Mouse (Mus musculus) erythroblast, adult 5-6 weeks (primary cell): ENCODE results near the gene Chd6. TPM values are rescaled to one million over a fixed set of nuclear protein-coding genes. Genes with fewer than 3 reads are reported as not detected.

Experiments used
- ATAC-seq: replicated peaks from 2 replicates; pipeline ENCODE4 v1.8.0; 2016; ENCODE audit warnings: moderate number of reproducible peaks, mild to moderate bottlenecking, moderate TSS enrichment, inconsistent platforms; ENCODE audit not compliant: poor library complexity, low FRiP score, severe bottlenecking
- total RNA-seq, 2 experiments: library from RNA; stranded (forward) in 1 of 2; stranded (reverse) in 1 of 2; fragments of 150-400 nt in 1 of 2; fragments of 200-764, 138-1000 nt in 1 of 2; gene quantifications; 2 replicates each; pipeline versions ENCODE4 v1.2.3 to v1.2.4; 2015 to 2017; ENCODE audit warnings: low replicate concordance in 2 of 2

Gene Chd6
- total RNA-seq, 2 experiments from 2014 or later = 11.3 to 22.7 TPM

- no peak for ATAC-seq
Measured at GRCm38 (mm10) chr2:160942443-160942842, 166.4 kb downstream of the Chd6 start.

GRCm38 (mm10) chr2:160940930-160941709, 167.8 kb downstream of the Chd6 start:
- ATAC-seq = no peak

GRCm38 (mm10) chr2:160934451-160934850, 174.4 kb downstream of the Chd6 start:
- ATAC-seq = no peak

- no peak for ATAC-seq
Measured at GRCm38 (mm10) chr2:160933890-160934289, 175.0 kb downstream of the Chd6 start.

GRCm38 (mm10) chr2:160932981-160933380, 175.9 kb downstream of the Chd6 start:
- no peak for ATAC-seq

- no peak for ATAC-seq
Measured at GRCm38 (mm10) chr2:160932325-160932724, 176.6 kb downstream of the Chd6 start.

- no peak for ATAC-seq
Measured at GRCm38 (mm10) chr2:160931378-160931777, 177.5 kb downstream of the Chd6 start.

GRCm38 (mm10) chr2:160925203-160925602, 183.7 kb downstream of the Chd6 start:
- ATAC-seq = no peak

- no peak for ATAC-seq
Measured at GRCm38 (mm10) chr2:160921285-160921684, 187.6 kb downstream of the Chd6 start.

GRCm38 (mm10) chr2:160918930-160919215, 190.0 kb downstream of the Chd6 start:
- ATAC-seq = no peak

- ATAC-seq = no peak
Measured at GRCm38 (mm10) chr2:160918154-160918929, 190.5 kb downstream of the Chd6 start.

GRCm38 (mm10) chr2:160917313-160917712, 191.6 kb downstream of the Chd6 start:
- no peak for ATAC-seq

- ATAC-seq = no peak
Measured at GRCm38 (mm10) chr2:160916714-160917113, 192.2 kb downstream of the Chd6 start.

- ATAC-seq = no peak
Measured at GRCm38 (mm10) chr2:160915821-160916610, 192.9 kb downstream of the Chd6 start.

- no peak for ATAC-seq
Measured at GRCm38 (mm10) chr2:160914656-160915055, 194.2 kb downstream of the Chd6 start.

- no peak for ATAC-seq
Measured at GRCm38 (mm10) chr2:160912231-160912671, 196.6 kb downstream of the Chd6 start, which contains the start of gene Emilin3. Gene Emilin3, minus strand, starts transcription at chr2:160912328.

GRCm38 (mm10) chr2:160911558-160912201, 197.2 kb downstream of the Chd6 start:
- no peak for ATAC-seq

GRCm38 (mm10) chr2:160910633-160911032, 198.2 kb downstream of the Chd6 start:
- no peak for ATAC-seq

- ATAC-seq = no peak
Measured at GRCm38 (mm10) chr2:160908607-160909006, 200.3 kb downstream of the Chd6 start.

- no peak for ATAC-seq
Measured at GRCm38 (mm10) chr2:160906101-160906500, 202.8 kb downstream of the Chd6 start.
